Mouse (Mus musculus): ENCODE measurements around the gene Tmx2. TPM values are rescaled to one million over a fixed set of nuclear protein-coding genes. Genes with fewer than 3 reads are reported as not detected.
A peak's percentile ranks its signal among the peaks of the same experiment; 100 is the strongest.
"Not testable (repeated sequence)": the region's sequence is repeated elsewhere in the genome, so short reads cannot be mapped to it uniquely, and the experiment has no call there.

Tmx2 gene
- total RNA-seq (2021): 102 and 103 TPM in 2 replicates
- long read RNA-seq, experiment 1, transcript Tmx2-201 (8 exons, 1,977 nt): major isoform, 259 of 274 reads
- long read RNA-seq, experiment 1, partial matches to known transcripts: 7 of 274 reads
- long read RNA-seq, experiment 1, other reads (novel, unspliced or antisense): 7 of 274 reads
- long read RNA-seq, experiment 2, transcript Tmx2-201 (8 exons, 1,977 nt): major isoform, 156 of 167 reads
- long read RNA-seq, experiment 2, partial matches to known transcripts: 4 of 167 reads
- long read RNA-seq, experiment 2, other reads (novel, unspliced or antisense): 6 of 167 reads

GRCm38 (mm10) chr2:84679016-84679415 is at the start of gene Tmx2:
Gene Tmx2, minus strand, starts transcription at chr2:84679140.
- DNase-seq: no peak

- not testable (repeated sequence) for DNase-seq
Observed at GRCm38 (mm10) chr2:84728191-84728590, 49.3 kb upstream of the Tmx2 start.

- peak; percentile 97 for DNase-seq
Observed at GRCm38 (mm10) chr2:84727172-84727858, 48.4 kb upstream of the Tmx2 start, which contains the start of gene Clp1. Gene Clp1, minus strand, starts transcription at chr2:84727350.

GRCm38 (mm10) chr2:84726716-84727115 is 47.8 kb upstream of the Tmx2 start:
- no peak for DNase-seq

GRCm38 (mm10) chr2:84725770-84726169 is 46.8 kb upstream of the Tmx2 start:
- no peak for DNase-seq

GRCm38 (mm10) chr2:84723856-84724255 is 44.9 kb upstream of the Tmx2 start:
- no peak for DNase-seq

GRCm38 (mm10) chr2:84721182-84721581 is 42.2 kb upstream of the Tmx2 start:
- DNase-seq: no peak

GRCm38 (mm10) chr2:84720718-84721117 is 41.8 kb upstream of the Tmx2 start:
- DNase-seq: no peak

- DNase-seq: no peak
Observed at GRCm38 (mm10) chr2:84717357-84717756, 38.4 kb upstream of the Tmx2 start.

GRCm38 (mm10) chr2:84716423-84717355 is 37.7 kb upstream of the Tmx2 start:
- DNase-seq: peak; percentile 17

GRCm38 (mm10) chr2:84715562-84716361 is 36.8 kb upstream of the Tmx2 start:
- peak; percentile 89 for DNase-seq

- DNase-seq: peak; percentile 100
Observed at GRCm38 (mm10) chr2:84714811-84715561, 36.0 kb upstream of the Tmx2 start, which contains the start of gene Zdhhc5. Gene Zdhhc5, minus strand, starts transcription at chr2:84715180.

- DNase-seq: no peak
Observed at GRCm38 (mm10) chr2:84714422-84714810, 35.5 kb upstream of the Tmx2 start.

- DNase-seq: no peak
Observed at GRCm38 (mm10) chr2:84711898-84712297, 33.0 kb upstream of the Tmx2 start.

GRCm38 (mm10) chr2:84707523-84707922 is 28.6 kb upstream of the Tmx2 start:
- DNase-seq: no peak

- no peak for DNase-seq
Observed at GRCm38 (mm10) chr2:84705295-84705694, 26.4 kb upstream of the Tmx2 start.

- DNase-seq: no peak
Observed at GRCm38 (mm10) chr2:84704329-84704728, 25.4 kb upstream of the Tmx2 start.

GRCm38 (mm10) chr2:84703497-84703896 is 24.6 kb upstream of the Tmx2 start:
- DNase-seq: no peak

- peak; percentile 17 for DNase-seq
Observed at GRCm38 (mm10) chr2:84695007-84695695, 16.2 kb upstream of the Tmx2 start.

- DNase-seq: no peak
Observed at GRCm38 (mm10) chr2:84690050-84690449, 11.1 kb upstream of the Tmx2 start.

Measured in adrenal gland, postnatal 14 days (tissue).